Mouse (Mus musculus) hindbrain, embryonic 14.5 days (tissue): ENCODE results near the gene Olfr1261. TPM values are rescaled to one million over a fixed set of nuclear protein-coding genes. Genes with fewer than 3 reads are reported as not detected.

Experiments used
- polyA plus RNA-seq: library from polyadenylated mRNA; unstranded; fragments of >200 nt; fragmentation: Nextera tagmentation; extraction: Ambion mirVana; gene quantifications from 2 replicates; pipeline ENCODE4 v1.2.1, GENCODE M21; 2014

Olfr1261 gene
- polyA plus RNA-seq, 1 experiment from 2014 or later: not detected

Other genes with a start within 250 kb of the Olfr1261 start
- gene Olfr1253, start 234.1 kb upstream of the Olfr1261 start, polyA plus RNA-seq: not detected in 2 replicates
- not detected in 2 replicates for gene Olfr1254, start 197.6 kb upstream of the Olfr1261 start, polyA plus RNA-seq
- gene Olfr1255, start 179.2 kb upstream of the Olfr1261 start, polyA plus RNA-seq: not detected in 2 replicates
- not detected in 2 replicates for gene Olfr1256, start 149.7 kb upstream of the Olfr1261 start, polyA plus RNA-seq
- 0.21 and 0.23 TPM in 2 replicates for gene Olfr48, start 143.0 kb upstream of the Olfr1261 start, polyA plus RNA-seq
- not detected in 2 replicates for gene Olfr1257, start 112.8 kb upstream of the Olfr1261 start, polyA plus RNA-seq
- not detected in 2 replicates for gene Olfr1258, start 63.9 kb upstream of the Olfr1261 start, polyA plus RNA-seq
- not detected in 2 replicates for gene Olfr1259, start 42.6 kb upstream of the Olfr1261 start, polyA plus RNA-seq
- gene Olfr1260, start 16.9 kb upstream of the Olfr1261 start, polyA plus RNA-seq: not detected in 2 replicates
- not detected in 2 replicates for gene Olfr1262, start 8.9 kb downstream of the Olfr1261 start, polyA plus RNA-seq
- gene Olfr1263, start 20.9 kb downstream of the Olfr1261 start, polyA plus RNA-seq: not detected in 2 replicates
- gene Olfr1264, start 34.4 kb downstream of the Olfr1261 start, polyA plus RNA-seq: not detected in 2 replicates
- gene Olfr1265, start 44.1 kb downstream of the Olfr1261 start, polyA plus RNA-seq: not detected in 2 replicates
- not detected in 2 replicates for gene Olfr140, start 72.4 kb downstream of the Olfr1261 start, polyA plus RNA-seq
- not detected in 2 replicates for gene Olfr1269, start 130.2 kb downstream of the Olfr1261 start, polyA plus RNA-seq
- gene Olfr32, start 151.1 kb downstream of the Olfr1261 start, polyA plus RNA-seq: not detected in 2 replicates
- gene Olfr1270, start 161.9 kb downstream of the Olfr1261 start, polyA plus RNA-seq: not detected in 2 replicates
- not detected in 2 replicates for gene Olfr1506, start 233.3 kb downstream of the Olfr1261 start, polyA plus RNA-seq